Mouse (Mus musculus) gastrocnemius, adult 8-10 months (tissue): ENCODE data around the gene Llgl2. TPM values are rescaled to one million over a fixed set of nuclear protein-coding genes. Genes with fewer than 3 reads are reported as not detected.

Experiments
- DNase-seq, 2 experiments: peaks; one replicate each; pipeline ENCODE4 v3.0.0; 2022; ENCODE audit warnings: low spot score in 2 of 2
- microRNA-seq: library from miRNA; unstranded; fragments of <30 nt; microRNA quantifications from one replicate; pipeline ENCODE4 v1.2.0, GENCODE M21; 2022
- total RNA-seq, 4 experiments: library from RNA; stranded (reverse); gene quantifications; 2 replicates each; pipeline ENCODE4 v1.2.4; 2022

Gene Llgl2
- total RNA-seq, 4 experiments from 2014 or later: 6.6 to 20.8 (median 9.5) TPM

- DNase-seq: no peak
Observed at GRCm38 (mm10) chr11:115903384-115904230, 79.8 kb downstream of the Llgl2 start.

GRCm38 (mm10) chr11:115904231-115904955 lies 80.5 kb downstream of the Llgl2 start:
- DNase-seq: no peak

Small RNA genes lying within 50 kb of the gene (microRNA-seq; reads per million reads assigned to microRNA genes)
- gene Mir5621: 5.0 reads per million

Other genes starting within 250 kb of the Llgl2 start
- 10 to 100 TPM; 73.4 to 84.2 (median 81.8) TPM for gene Mrps7, start 220.1 kb upstream of the Llgl2 start, total RNA-seq
- 10 to 100 TPM; 10.3 to 14.5 (median 11.6) TPM for gene Gga3, start 220.0 kb upstream of the Llgl2 start, total RNA-seq
- gene Mif4gd, start 211.1 kb upstream of the Llgl2 start, total RNA-seq: 10 to 100 TPM; 34.1 to 43.9 (median 40.3) TPM
- 10 to 100 TPM; 35.7 to 45.7 (median 40.7) TPM for gene Slc25a19, start 195.8 kb upstream of the Llgl2 start, total RNA-seq
- gene Grb2, start 115.5 kb upstream of the Llgl2 start, total RNA-seq: 10 to 100 TPM; 60.8 to 77.6 (median 67.7) TPM
- gene Tmem94, start 58.6 kb upstream of the Llgl2 start, total RNA-seq: 100 to 1,000 TPM in 3 of 4 experiments, 10 to 100 TPM in 1; 90.5 to 118 (median 104) TPM
- 10 to 100 TPM; 11.6 to 14.6 (median 12.3) TPM for gene Caskin2, start 10.4 kb upstream of the Llgl2 start, total RNA-seq
- gene Tsen54, start 9.3 kb upstream of the Llgl2 start, total RNA-seq: 1 to 10 TPM; 4.8 to 7.2 (median 5.7) TPM
- gene Myo15b, start 34.4 kb downstream of the Llgl2 start, total RNA-seq: not detected
- gene Smim5, start 75.9 kb downstream of the Llgl2 start, total RNA-seq: under 1 TPM in 3 of 4 experiments, not detected in 1; 0.61 to 0.88 (median 0.72) TPM
- gene Smim6, start 88.0 kb downstream of the Llgl2 start, total RNA-seq: not detected
- 10 to 100 TPM in 2 of 4 experiments, 1 to 10 TPM in 2; 7.7 to 15.7 (median 9.7) TPM for gene Sap30bp, start 109.2 kb downstream of the Llgl2 start, total RNA-seq
- 1 to 10 TPM; 5.0 to 9.5 (median 6.5) TPM for gene Recql5, start 109.4 kb downstream of the Llgl2 start, total RNA-seq
- gene Itgb4, start 150.7 kb downstream of the Llgl2 start, total RNA-seq: 1 to 10 TPM; 1.5 to 4.4 (median 3.1) TPM
- 1 to 10 TPM; 1.6 to 3.1 (median 2.7) TPM for gene Galk1, start 188.7 kb downstream of the Llgl2 start, total RNA-seq
- 10 to 100 TPM; 45.7 to 88.7 (median 59.5) TPM for gene H3f3b, start 203.9 kb downstream of the Llgl2 start, total RNA-seq
- gene Unk, start 206.3 kb downstream of the Llgl2 start, total RNA-seq: 1 to 10 TPM; 4.3 to 6.8 (median 5.3) TPM